Mouse (Mus musculus): ENCODE data around the gene Olfr1295.

The Olfr1295 gene

GRCm38 (mm10) chr2:111569581-111569980 lies at the start of gene Olfr1295:
Gene Olfr1295, minus strand, starts transcription at chr2:111569681.
- in situ Hi-C loops (cut with MboI, MseI) = no loop called here

DNA sequence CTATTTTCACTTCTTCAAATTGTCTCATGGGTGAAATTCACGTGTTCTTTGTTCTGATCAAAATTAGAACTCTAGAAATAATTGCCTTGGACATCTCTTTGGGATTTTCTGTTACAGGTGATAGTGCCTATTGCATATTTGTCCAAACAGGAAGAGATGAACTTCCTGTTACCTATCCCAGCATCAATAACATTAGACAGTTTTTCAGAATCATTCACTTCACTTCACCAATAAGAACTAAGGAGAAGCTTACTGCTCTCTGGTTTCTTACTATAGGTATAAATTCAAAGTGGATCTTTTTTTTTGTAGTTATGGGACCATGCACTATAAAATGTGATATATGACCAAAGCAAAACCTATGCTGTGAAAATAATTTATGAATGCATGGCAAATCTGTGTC lies 29.3 kb downstream of the Olfr1295 start, which contains the start of gene Olfr1294:
Gene Olfr1294, minus strand, starts transcription at position 101 of the 400 bp plus-strand sequence.
- in situ Hi-C loops (cut with MboI, MseI) = no loop called here

GRCm38 (mm10) chr2:111524903-111525302 lies 44.6 kb downstream of the Olfr1295 start, which contains the start of gene Olfr1293-ps:
Gene Olfr1293-ps, plus strand, starts transcription at chr2:111525203.
- in situ Hi-C loops (cut with MboI, MseI) = no loop called here

GRCm38 (mm10) chr2:111517451-111517850 lies 52.0 kb downstream of the Olfr1295 start:
- in situ Hi-C loops (cut with MboI, MseI) = no loop called here
